Mouse (Mus musculus) cerebral cortex, adult 2 months (tissue): ENCODE measurements around the gene Gm9970.

Experiments used
- WGBS: fragments of 180-500 bp; shearing (Covaris S2); methylation state at CpG from one replicate; pipeline ENCODE4 v1.1.7; 2018; 5-methylcytosine and 5-hydroxymethylcytosine counted together

The Gm9970 gene

DNA sequence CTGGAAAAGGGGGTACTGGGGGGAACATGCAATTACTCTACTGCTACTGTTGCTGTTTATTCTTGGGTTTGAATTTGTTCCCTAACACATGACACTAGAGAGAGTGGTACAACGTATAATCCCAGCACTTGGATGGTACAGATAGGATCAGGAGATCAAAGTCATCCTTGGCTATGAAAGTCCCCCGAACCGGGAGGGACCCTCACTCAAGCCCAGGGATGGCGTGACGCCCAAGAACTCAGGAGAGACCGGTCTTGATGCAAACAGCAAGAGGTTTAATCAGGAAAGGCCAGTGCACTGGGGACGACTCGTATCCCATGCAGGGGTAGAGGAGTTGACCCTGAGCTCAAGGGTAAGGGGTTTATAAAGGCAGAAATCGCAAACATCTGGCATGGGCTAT, 18.3 kb downstream of the Gm9970 start:
- WGBS: 96% methylated on average over 9 of the region's 9 CpGs

GRCm38 (mm10) chr5:31221304-31221945, 19.6 kb downstream of the Gm9970 start:
- 9% methylated on average over 11 of the region's 11 CpGs for WGBS

- under 1% methylated on average over 68 of the region's 70 CpGs for WGBS
Measured at GRCm38 (mm10) chr5:31220448-31221303, 20.4 kb downstream of the Gm9970 start, which contains the start of gene Ppm1g. Gene Ppm1g (minus strand): TSS chr5:31220687.

- under 1% methylated on average over 40 of the region's 40 CpGs for WGBS
Measured at GRCm38 (mm10) chr5:31219911-31220447, 21.1 kb downstream of the Gm9970 start.

DNA sequence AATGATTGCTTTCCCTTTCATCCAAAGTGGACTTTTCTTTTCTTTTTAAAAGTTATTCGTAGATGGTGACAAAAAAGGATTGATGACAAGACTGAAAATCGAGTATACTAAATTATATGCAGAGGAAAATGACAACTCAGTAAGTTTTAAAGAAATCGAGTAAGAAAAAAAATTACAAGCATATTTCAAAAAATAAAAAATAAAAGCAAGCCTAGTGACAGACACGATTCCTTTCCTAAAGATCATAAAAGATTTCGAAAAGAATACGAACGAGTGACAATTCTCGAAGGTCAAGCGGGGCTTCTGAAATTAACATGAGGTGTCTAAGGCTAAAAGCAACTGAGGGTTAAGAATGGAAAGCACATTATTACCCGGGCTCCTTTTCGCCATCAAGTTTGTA, 21.6 kb downstream of the Gm9970 start:
- WGBS: 2% methylated on average over 11 of the region's 11 CpGs

DNA sequence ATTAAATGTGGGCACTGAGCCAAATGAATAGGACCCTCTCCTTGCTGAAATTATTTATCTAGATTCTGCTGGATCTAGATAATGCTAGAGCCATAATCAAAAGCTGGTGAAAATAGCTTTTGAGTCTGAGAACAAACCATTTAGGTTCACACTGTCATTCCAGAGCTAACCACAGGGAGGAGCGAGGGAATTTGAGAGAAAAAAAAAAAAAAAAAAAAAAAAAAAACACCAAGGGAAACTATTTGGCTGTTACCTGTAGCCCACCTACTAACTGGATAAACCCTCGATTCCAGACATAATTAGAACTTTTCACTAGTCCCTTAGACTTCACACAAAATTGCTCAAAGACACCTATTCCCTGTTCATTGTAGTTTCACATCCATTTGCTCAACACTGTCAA, 22.0 kb downstream of the Gm9970 start:
- WGBS: 4% methylated on average over 2 of the region's 2 CpGs

- 52% methylated on average over 7 of the region's 7 CpGs for WGBS
Measured at GRCm38 (mm10) chr5:31218294-31218693, 22.7 kb downstream of the Gm9970 start.

DNA sequence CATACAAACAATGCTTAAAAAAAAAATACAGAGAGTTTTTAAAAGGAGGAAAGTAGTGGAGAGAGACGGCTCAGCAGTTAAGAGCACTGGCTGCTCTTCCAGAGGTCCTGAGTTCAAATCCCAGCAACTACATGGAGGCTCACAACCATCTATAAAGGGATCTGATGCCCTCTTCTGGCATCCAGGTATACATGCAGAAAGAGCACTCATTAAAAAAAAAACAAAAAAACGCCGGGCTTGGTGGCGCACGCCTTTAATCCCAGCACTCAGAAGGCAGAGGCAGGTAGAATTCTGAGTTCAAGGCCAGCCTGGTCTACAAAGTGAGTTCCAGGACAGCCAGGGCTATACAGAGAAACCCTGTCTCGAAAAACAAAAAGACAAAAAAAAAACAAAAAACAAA, 24.5 kb downstream of the Gm9970 start:
- WGBS: 90% methylated on average over 6 of the region's 6 CpGs

- 95% methylated on average over 6 of the region's 6 CpGs for WGBS
Measured at GRCm38 (mm10) chr5:31204421-31204820, 36.6 kb downstream of the Gm9970 start.

- WGBS: 92% methylated on average over 2 of the region's 2 CpGs
Measured at GRCm38 (mm10) chr5:31203866-31204265, 37.2 kb downstream of the Gm9970 start.

- 83% methylated on average over 7 of the region's 7 CpGs for WGBS
Measured at GRCm38 (mm10) chr5:31202933-31203332, 38.1 kb downstream of the Gm9970 start.

- WGBS: under 1% methylated on average over 53 of the region's 53 CpGs
Measured at GRCm38 (mm10) chr5:31201742-31202590, 39.1 kb downstream of the Gm9970 start, which contains the start of gene Zfp513. Gene Zfp513 (minus strand): TSS chr5:31202303.

- 9% methylated on average over 13 of the region's 13 CpGs for WGBS
Measured at GRCm38 (mm10) chr5:31201042-31201741, 39.8 kb downstream of the Gm9970 start.

DNA sequence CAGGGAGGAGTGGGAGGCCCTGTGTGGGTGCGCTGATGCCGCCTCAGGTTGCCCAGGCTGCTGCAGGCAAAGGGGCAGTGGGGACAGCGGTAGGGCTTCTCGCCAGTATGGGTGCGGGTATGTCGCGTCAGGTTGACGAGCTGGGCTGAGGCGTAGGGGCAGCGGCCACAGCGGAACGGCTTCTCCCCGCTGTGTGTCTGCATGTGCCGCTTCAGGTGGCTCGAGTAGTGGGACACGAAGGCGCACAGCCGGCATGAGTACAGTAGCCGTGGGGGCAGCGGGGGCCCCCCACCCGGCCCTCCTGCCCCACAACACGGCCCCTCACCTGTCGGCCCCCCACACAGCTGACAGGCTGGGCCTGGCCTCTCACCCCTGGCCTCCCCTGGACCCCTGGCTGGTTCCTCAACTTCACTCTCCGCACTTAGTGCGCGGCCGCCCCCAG, 40.7 kb downstream of the Gm9970 start:
- WGBS: 90% methylated on average over 27 of the region's 27 CpGs

DNA sequence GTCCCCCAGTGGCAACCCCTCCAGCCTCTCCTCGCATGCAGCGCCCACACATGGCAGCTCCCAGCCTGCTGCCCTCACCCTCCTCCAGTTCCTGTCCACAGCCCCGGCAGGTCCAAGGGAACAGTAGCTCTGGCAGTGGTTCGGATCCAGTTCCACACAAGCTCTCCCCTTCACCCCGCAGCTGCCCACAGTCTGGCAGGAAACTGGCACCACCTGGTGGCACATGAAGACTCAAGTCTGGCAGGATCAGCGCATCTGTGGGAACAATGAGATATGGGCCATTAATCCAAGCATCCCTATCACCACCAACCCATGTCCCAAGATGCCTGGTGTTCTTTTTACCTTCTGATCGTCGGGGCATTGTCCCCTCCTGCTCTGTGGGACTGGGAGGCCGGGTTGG, 41.1 kb downstream of the Gm9970 start:
- WGBS: 54% methylated on average over 9 of the region's 9 CpGs

- 87% methylated on average over 19 of the region's 19 CpGs for WGBS
Measured at GRCm38 (mm10) chr5:31199321-31199892, 41.6 kb downstream of the Gm9970 start.

DNA sequence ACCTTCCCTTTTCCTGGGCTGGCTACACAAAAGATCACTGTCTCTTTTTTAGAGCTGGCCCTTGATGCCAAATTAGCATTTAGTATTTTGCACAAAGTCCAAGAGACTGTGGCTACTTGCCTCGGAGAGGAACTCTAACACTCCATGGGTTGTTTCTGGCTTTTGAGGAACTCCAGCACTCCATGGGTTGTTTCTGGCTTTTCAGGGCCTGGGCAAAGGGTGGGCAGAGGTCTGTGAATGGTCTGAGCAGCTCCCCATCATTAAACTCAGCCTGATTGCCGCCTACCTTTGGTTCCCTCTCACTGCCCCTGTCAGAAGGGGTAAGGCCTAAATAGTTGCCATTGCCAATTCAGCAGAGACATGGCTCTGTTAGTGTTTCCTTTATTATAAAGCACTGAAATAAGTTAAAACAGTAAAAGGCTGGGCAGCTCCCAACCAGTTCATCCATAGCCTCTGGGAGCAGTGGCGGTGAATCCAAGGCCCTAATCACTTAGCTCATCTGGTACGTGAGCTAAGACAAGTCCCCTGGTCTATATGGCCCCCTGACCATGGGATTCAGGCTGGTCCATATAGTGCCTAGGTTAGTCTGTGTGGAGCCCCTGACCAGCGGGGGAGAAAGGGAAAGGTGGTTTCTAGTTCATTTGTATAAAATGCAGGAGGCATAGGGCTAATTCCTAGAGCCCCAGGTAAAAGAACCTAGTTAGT, 42.3 kb downstream of the Gm9970 start:
- WGBS: 63% methylated on average over 5 of the region's 5 CpGs

GRCm38 (mm10) chr5:31198170-31198569, 42.9 kb downstream of the Gm9970 start:
- WGBS: 59% methylated on average over 9 of the region's 9 CpGs

GRCm38 (mm10) chr5:31197072-31197471, 44.0 kb downstream of the Gm9970 start:
- 88% methylated on average over 12 of the region's 12 CpGs for WGBS

DNA sequence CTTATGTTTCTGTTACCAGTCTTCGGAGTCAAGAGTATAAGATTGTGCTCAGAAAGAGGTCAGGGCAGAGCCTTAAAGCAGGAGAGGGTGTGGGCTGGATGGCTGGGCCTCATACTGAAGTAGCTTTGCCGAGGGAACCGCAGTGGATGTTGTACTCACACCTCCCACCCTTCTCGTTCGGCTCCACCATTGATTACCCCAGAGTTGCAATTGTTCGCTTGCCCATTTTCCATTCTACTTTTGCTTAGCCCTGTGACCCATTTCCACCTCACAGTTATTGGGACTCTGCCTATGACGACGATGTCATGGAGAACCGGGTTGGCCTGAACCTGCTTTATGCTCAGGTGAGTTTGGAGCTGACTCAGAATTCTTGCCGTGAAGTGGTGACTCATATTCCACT, 44.8 kb downstream of the Gm9970 start:
- WGBS: 77% methylated on average over 10 of the region's 10 CpGs
